Mouse (Mus musculus) midbrain, postnatal 0 days (tissue): ENCODE measurements around the gene Gm49342. TPM values are rescaled to one million over a fixed set of nuclear protein-coding genes. Genes with fewer than 3 reads are reported as not detected.

Experiments
- ATAC-seq: fragments of 200-750 bp; cut with Nextera tagmentation; 2 replicates; pipeline ENCODE4 v1.8.0; 2017; ENCODE audit warnings: moderate number of reproducible peaks, mild to moderate bottlenecking, moderate TSS enrichment, moderate library complexity; ENCODE audit not compliant: low FRiP score
- DNase-seq: peaks from one replicate; pipeline ENCODE4 v3.0.0-alpha.2; 2015; ENCODE audit warnings: low spot score
- H3K27ac ChIP-seq: fragments of 300-500 bp; sonication (generic); 2 replicates; pipeline ENCODE4 v1.5.1; 2014; ENCODE audit warnings: low read depth, mild to moderate bottlenecking, low read length, mixed read lengths
- H3K27me3 ChIP-seq: fragments of 300-500 bp; sonication (generic); 2 replicates; pipeline ENCODE4 v1.6.1; 2014; ENCODE audit warnings: low read length, control low read depth, mixed read lengths; ENCODE audit not compliant: insufficient read depth
- H3K36me3 ChIP-seq: fragments of 300-500 bp; sonication (generic); 2 replicates; pipeline ENCODE4 v1.6.1; 2014; ENCODE audit warnings: low read length, control low read depth, mixed read lengths; ENCODE audit not compliant: insufficient read depth
- H3K4me1 ChIP-seq: fragments of 300-500 bp; sonication (generic); 2 replicates; pipeline ENCODE4 v1.6.1; 2014; ENCODE audit warnings: mild to moderate bottlenecking, control low read depth, antibody characterized with exemption, low read length, mixed read lengths; ENCODE audit not compliant: insufficient read depth
- H3K4me2 ChIP-seq: fragments of 300-500 bp; sonication (generic); 2 replicates; pipeline ENCODE4 v1.6.1; 2014; ENCODE audit warnings: low read depth, mild to moderate bottlenecking, low read length, mixed read lengths; ENCODE audit not compliant: poor library complexity, severe bottlenecking
- H3K4me3 ChIP-seq: fragments of 300-500 bp; sonication (generic); 2 replicates; pipeline ENCODE4 v1.5.1; 2014; ENCODE audit warnings: low read depth, mild to moderate bottlenecking, low read length, moderate library complexity
- H3K9ac ChIP-seq: fragments of 300-500 bp; sonication (generic); replicated peaks from 2 replicates; pipeline ENCODE4 v1.6.1; 2014; ENCODE audit warnings: mild to moderate bottlenecking, low read length, moderate library complexity, mixed read lengths; ENCODE audit not compliant: poor library complexity, severe bottlenecking
- H3K9me3 ChIP-seq: fragments of 300-500 bp; sonication (generic); 2 replicates; pipeline ENCODE4 v1.6.1; 2016; ENCODE audit warnings: low read length, control low read depth
- CTCF ChIP-seq: IDR thresholded peaks from 2 replicates; pipeline ENCODE4 v1.5.1; 2016; ENCODE audit warnings: antibody characterized with exemption, mild to moderate bottlenecking
- WGBS: fragments of 180-500 bp; shearing (Covaris S2); extraction: QIAGEN DNeasy Blood & Tissue Kit; methylation state at CpG from one replicate; pipeline ENCODE4 v1.1.7; 2014; 5-methylcytosine and 5-hydroxymethylcytosine counted together
- polyA plus RNA-seq: library from polyadenylated mRNA; unstranded; fragments of >200 nt; fragmentation: Nextera tagmentation; extraction: Ambion mirVana; gene quantifications from 2 replicates; pipeline ENCODE4 v1.2.1, GENCODE M21; 2015
- total RNA-seq: library from RNA; depleted of rRNA; stranded (reverse); fragments of >200 nt; gene quantifications from 2 replicates; pipeline ENCODE4 v1.2.3, GENCODE M21; 2014; rRNA removed

Gene Gm49342
- total and polyA plus RNA-seq, 2 experiments from 2014 or later, result 0.75 to 0.82 TPM

DNA sequence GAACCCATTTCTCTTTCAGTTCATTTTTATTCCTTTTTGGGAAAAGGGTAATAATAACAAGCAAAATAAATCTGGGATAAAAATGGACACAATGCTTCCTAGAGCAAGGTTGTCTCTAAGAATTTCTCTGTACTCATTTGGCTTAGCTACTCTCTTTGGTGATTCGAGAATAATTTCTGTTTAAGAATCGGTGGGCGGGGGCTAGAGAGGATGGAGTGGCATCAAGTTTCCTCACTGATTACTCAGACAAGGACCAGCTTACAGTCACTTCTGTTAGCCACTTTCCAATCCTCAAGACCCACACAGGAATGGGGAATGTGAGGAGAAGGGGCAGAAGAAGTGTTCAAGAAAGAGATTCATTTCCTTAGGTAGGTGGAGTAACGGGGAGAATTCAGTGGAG lies 64.5 kb downstream of the Gm49342 start:
- no peak overlapping the region for H3K4me3 ChIP-seq
- no peak for DNase-seq
- H3K27me3 ChIP-seq, result no peaks in the 10 kb centered on the region

DNA sequence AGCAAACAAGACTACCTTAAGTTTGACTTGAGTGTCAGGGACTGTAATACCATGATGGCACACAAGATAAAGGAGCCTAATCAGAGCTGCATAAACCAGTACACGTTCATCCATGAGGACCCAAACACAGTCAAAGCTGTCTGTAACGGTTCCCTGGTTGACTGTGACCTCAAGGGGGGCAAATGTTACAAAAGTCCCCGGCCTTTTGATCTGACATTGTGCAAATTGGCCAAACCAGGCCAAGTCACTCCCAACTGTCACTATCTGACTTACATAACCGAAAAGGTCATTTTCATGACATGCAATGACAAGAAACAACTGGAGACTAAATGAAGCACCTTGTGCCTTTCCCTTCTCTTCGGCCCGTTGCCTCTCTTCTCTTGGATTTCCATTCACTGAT lies 65.3 kb downstream of the Gm49342 start:
- no peak for ATAC-seq
- DNase-seq, result no peak
- H3K9ac ChIP-seq, result no peak overlapping the region
- no peak overlapping the region for H3K4me2 ChIP-seq
- H3K4me1 ChIP-seq, result no peaks in the 10 kb centered on the region
- H3K27me3 ChIP-seq, result no peaks in the 10 kb centered on the region
- no peak overlapping the region for H3K4me3 ChIP-seq
- no peak overlapping the region for H3K27ac ChIP-seq
- 91% methylated on average over 6 of the region's 6 CpGs for WGBS
- no peaks in the 10 kb centered on the region for H3K9me3 ChIP-seq
- no peaks in the 10 kb centered on the region for H3K36me3 ChIP-seq
- TF ChIP-seq CTCF, result no peak

More for the DNA sequence above, 64.5 kb downstream of the Gm49342 start:
- Histone ChIP-seq H3K4me1 (no peaks in the 10 kb centered on the region), H3K9me3 (no peaks in the 10 kb centered on the region), H3K27ac (no peak overlapping the region), H3K9ac (no peak overlapping the region), H3K36me3 (no peaks in the 10 kb centered on the region), H3K4me2 (no peak overlapping the region)
- no peak for ATAC-seq
- no peak for TF ChIP-seq CTCF
- WGBS, result 83% methylated on average over 4 of the region's 4 CpGs

Other genes with a start within 250 kb of the Gm49342 start
- gene Olfr748, start 237.1 kb upstream of the Gm49342 start, total RNA-seq, result not detected in 2 replicates
- not detected in 2 replicates for gene Olfr748, start 237.1 kb upstream of the Gm49342 start, polyA plus RNA-seq
- not detected in 2 replicates for gene Olfr749, start 199.4 kb upstream of the Gm49342 start, total RNA-seq
- not detected in 2 replicates for gene Olfr749, start 199.4 kb upstream of the Gm49342 start, polyA plus RNA-seq
- 83.9 and 109 TPM in 2 replicates for gene Ttc5, start 159.0 kb upstream of the Gm49342 start, total RNA-seq
- 93.1 and 97.8 TPM in 2 replicates for gene Ttc5, start 159.0 kb upstream of the Gm49342 start, polyA plus RNA-seq
- not detected in 2 replicates for gene Ccnb1ip1, start 136.8 kb upstream of the Gm49342 start, total RNA-seq
- gene Ccnb1ip1, start 136.8 kb upstream of the Gm49342 start, polyA plus RNA-seq, result not detected in 2 replicates
- gene Parp2, start 136.7 kb upstream of the Gm49342 start, total RNA-seq, result 16.3 and 23.5 TPM in 2 replicates
- gene Parp2, start 136.7 kb upstream of the Gm49342 start, polyA plus RNA-seq, result 30.7 and 32.7 TPM in 2 replicates
- 4.9 and 7.2 TPM in 2 replicates for gene Tep1, start 74.0 kb upstream of the Gm49342 start, total RNA-seq
- gene Tep1, start 74.0 kb upstream of the Gm49342 start, polyA plus RNA-seq, result 1.9 and 2.2 TPM in 2 replicates
- gene Klhl33, start 47.0 kb upstream of the Gm49342 start, total RNA-seq, result 3.8 and 5.0 TPM in 2 replicates
- 2.4 and 2.9 TPM in 2 replicates for gene Klhl33, start 47.0 kb upstream of the Gm49342 start, polyA plus RNA-seq
- 43.7 and 83.3 TPM in 2 replicates for gene Osgep, start 19.6 kb upstream of the Gm49342 start, total RNA-seq
- 64.9 and 70.4 TPM in 2 replicates for gene Osgep, start 19.6 kb upstream of the Gm49342 start, polyA plus RNA-seq
- gene Apex1, start 19.5 kb upstream of the Gm49342 start, total RNA-seq, result 79.9 and 84.1 TPM in 2 replicates
- 150 and 162 TPM in 2 replicates for gene Apex1, start 19.5 kb upstream of the Gm49342 start, polyA plus RNA-seq
- 65.4 and 105 TPM in 2 replicates for gene Pip4p1, start 13.7 kb upstream of the Gm49342 start, total RNA-seq
- gene Pip4p1, start 13.7 kb upstream of the Gm49342 start, polyA plus RNA-seq, result 98.4 and 99.4 TPM in 2 replicates
- 18.8 and 35.9 TPM in 2 replicates for gene Pnp, start 13.4 kb upstream of the Gm49342 start, total RNA-seq
- 12.5 and 14.4 TPM in 2 replicates for gene Pnp, start 13.4 kb upstream of the Gm49342 start, polyA plus RNA-seq
- gene Pnp2, start 11.5 kb downstream of the Gm49342 start, total RNA-seq, result 1.1 and 1.4 TPM in 2 replicates
- gene Pnp2, start 11.5 kb downstream of the Gm49342 start, polyA plus RNA-seq, result 1.4 and 1.8 TPM in 2 replicates
- gene Rnase10, start 63.2 kb downstream of the Gm49342 start, total RNA-seq, result not detected in 2 replicates
- gene Rnase10, start 63.2 kb downstream of the Gm49342 start, polyA plus RNA-seq, result 0.13 TPM in 1 of 2 replicates, not detected in the other
- not detected in 2 replicates for gene Rnase9, start 97.4 kb downstream of the Gm49342 start, total RNA-seq
- gene Rnase9, start 97.4 kb downstream of the Gm49342 start, polyA plus RNA-seq, result not detected in 2 replicates
- gene Rnase11, start 105.6 kb downstream of the Gm49342 start, total RNA-seq, result not detected in 2 replicates
- gene Rnase11, start 105.6 kb downstream of the Gm49342 start, polyA plus RNA-seq, result not detected in 2 replicates
- gene Rnase12, start 113.1 kb downstream of the Gm49342 start, total RNA-seq, result not detected in 2 replicates
- gene Rnase12, start 113.1 kb downstream of the Gm49342 start, polyA plus RNA-seq, result not detected in 2 replicates
- 0.66 TPM in 1 of 2 replicates, not detected in the other for gene Olfr750, start 129.9 kb downstream of the Gm49342 start, total RNA-seq
- 0.02 and 0.07 TPM in 2 replicates for gene Olfr750, start 129.9 kb downstream of the Gm49342 start, polyA plus RNA-seq
- gene Rnase4, start 146.6 kb downstream of the Gm49342 start, total RNA-seq, result 27.2 and 29.3 TPM in 2 replicates
- 14.9 and 15.1 TPM in 2 replicates for gene Rnase4, start 146.6 kb downstream of the Gm49342 start, polyA plus RNA-seq
- 2.1 and 3.2 TPM in 2 replicates for gene Ang, start 146.6 kb downstream of the Gm49342 start, total RNA-seq
- 2.3 and 3.3 TPM in 2 replicates for gene Ang, start 146.6 kb downstream of the Gm49342 start, polyA plus RNA-seq
- gene Eddm3b, start 169.9 kb downstream of the Gm49342 start, total RNA-seq, result not detected in 2 replicates
- gene Eddm3b, start 169.9 kb downstream of the Gm49342 start, polyA plus RNA-seq, result 0.11 TPM in 1 of 2 replicates, not detected in the other
- gene Rnase6, start 179.4 kb downstream of the Gm49342 start, total RNA-seq, result 1.3 and 2.5 TPM in 2 replicates
- 1.9 and 2.5 TPM in 2 replicates for gene Rnase6, start 179.4 kb downstream of the Gm49342 start, polyA plus RNA-seq
- gene Rnase1, start 202.3 kb downstream of the Gm49342 start, total RNA-seq, result 1.0 TPM in 1 of 2 replicates, not detected in the other
- 0.34 and 0.78 TPM in 2 replicates for gene Rnase1, start 202.3 kb downstream of the Gm49342 start, polyA plus RNA-seq
- not detected in 2 replicates for gene Rnase2b, start 217.7 kb downstream of the Gm49342 start, total RNA-seq
- not detected in 2 replicates for gene Rnase2b, start 217.7 kb downstream of the Gm49342 start, polyA plus RNA-seq